Mouse (Mus musculus): ENCODE results near the gene Ckb.

GRCm38 (mm10) chr12:111664144-111664634, 7.9 kb downstream of the Ckb start:
- TF ChIP-seq CTCF (IDR thresholded peaks at IDR 0.05; ENCODE audit: control insufficient read depth, insufficient read depth, insufficient replicate concordance, low read depth, low read length) = no peak
- TF ChIP-seq POLR2A (IDR thresholded peaks at IDR 0.05; ENCODE audit: control insufficient read depth, low read depth, low read length) = no peak

Measured in testis, adult 2 months (tissue).